Mouse (Mus musculus) v-Abl transformed pro-B cells (cell line): ENCODE measurements at regions not wholly inside any gene's neighbourhood (a gene's known extent, or its start where the extent isn't known, plus 50 kb on each side); places are given as distances from the start of the nearest gene placed in this dataset.

Experiments
- in situ Hi-C, 2 experiments: fragments of 400-800 bp; cut with MboI; formaldehyde crosslinking; loops; one replicate each; pipeline ENCODE4 v1.15.1; 2025; ENCODE audit not compliant: unreplicated experiment in 2 of 2

DNA sequence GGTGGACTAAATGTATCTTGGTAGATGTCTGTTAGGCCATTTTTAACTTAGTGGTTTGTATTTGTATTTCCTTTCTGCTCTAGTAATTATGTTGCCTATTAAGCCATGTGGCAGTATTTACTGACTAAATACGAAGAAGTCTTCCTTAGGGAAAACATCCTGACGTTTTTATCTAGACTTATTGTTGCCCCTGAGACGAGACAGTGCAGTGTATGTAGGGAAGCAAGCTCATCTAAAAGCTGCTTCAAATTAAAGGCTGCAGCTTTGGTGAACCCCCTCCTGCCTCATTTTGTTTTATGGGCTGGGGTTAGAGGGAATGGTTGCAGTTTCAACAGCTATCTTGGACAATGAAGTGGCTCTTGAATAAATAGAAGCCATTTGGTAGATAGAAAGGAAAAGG lies 54.6 kb upstream of the C1galt1 start:
- in situ Hi-C loops, result no loop called here

- in situ Hi-C loops, result no loop called here
These were observed 55.6 kb upstream of the C1galt1 start for GRCm38 (mm10) chr6:7789071-7789470.

DNA sequence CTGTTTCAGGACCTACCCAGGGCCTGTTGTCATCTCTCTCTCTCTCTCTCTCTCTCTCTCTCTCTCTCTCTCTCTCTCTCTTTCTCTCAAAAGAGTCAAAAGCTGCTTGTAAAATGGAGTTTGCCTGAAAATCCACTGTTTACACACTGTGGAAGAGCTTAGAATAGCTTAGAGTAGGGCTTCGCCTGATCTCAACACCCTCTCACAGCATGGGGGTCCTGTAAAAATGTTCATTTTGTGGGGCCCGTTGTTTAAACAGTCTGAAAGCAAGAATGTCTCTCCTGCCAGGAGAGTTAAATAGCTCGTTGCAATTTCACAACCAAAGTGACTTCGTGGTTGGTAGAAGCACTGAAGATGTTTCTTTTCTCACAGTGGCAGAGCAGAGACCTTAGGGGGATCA lies 59.2 kb upstream of the C1galt1 start:
- in situ Hi-C loops, result no loop called here

GRCm38 (mm10) chr6:7783059-7783458 lies 61.6 kb upstream of the C1galt1 start:
- in situ Hi-C loops, result no loop called here

DNA sequence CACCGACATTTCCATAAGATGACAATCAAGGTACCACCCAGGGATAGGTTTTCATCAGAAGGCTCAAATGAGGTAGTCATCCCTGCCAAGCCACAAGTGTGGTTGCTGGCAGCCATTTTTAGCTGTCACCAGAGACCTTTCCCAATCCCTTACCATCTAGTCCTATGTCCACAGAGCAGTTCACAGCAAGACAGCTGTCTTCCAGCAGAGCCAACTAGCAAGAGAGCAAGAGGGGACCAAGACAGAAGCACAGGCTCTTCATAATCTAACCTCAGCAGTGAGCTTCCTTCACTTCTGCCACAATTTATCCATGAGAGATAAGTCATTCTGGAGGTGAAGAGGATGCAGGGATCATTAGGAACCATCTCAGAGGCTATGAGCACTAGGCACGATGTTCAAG lies 64.7 kb upstream of the C1galt1 start:
- in situ Hi-C loops, result no loop called here

- in situ Hi-C loops, result no loop called here
These were observed 65.8 kb upstream of the C1galt1 start for GRCm38 (mm10) chr6:7778642-7779404.

DNA sequence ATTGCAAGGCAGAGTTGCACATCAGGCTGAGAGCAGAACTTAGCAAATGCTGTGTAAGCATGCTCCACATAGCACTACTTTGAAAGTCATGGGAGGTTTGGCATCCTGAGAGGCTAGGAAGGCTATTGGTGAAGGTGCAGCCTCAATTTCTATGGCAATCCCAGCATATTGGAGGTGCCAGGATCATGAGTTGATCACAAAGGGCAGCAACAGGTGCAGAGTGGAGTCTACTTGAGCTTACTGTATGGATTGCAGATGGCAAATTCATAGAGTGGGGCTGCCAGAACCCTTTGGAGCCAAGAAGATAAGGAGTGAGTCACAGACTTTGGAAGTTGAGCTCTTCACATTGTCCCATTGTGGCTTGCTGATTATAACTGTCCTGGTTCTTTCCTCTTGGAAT lies 75.4 kb upstream of the Asns start:
- in situ Hi-C loops, result no loop called here

GRCm38 (mm10) chr6:7767631-7768030 lies 74.6 kb upstream of the Asns start:
- in situ Hi-C loops, result no loop called here

DNA sequence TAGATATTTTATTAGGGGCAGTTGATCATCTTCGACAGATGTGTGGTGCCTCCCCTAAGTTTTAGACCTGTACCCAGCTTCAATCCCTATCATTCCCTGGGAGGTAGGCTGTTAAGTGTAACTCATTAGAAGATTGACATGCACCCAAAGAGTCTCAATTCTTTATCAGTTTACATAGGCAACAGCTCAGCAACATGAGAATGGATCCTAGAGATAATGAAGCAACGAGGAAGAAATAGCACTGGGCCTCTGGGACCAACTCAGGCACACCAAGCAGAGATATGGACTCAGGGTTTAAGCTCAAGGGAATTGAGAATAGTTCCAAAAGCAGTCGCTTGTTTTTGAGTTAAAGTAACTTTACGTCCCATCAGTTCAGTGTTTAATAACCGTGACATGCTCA lies 66.3 kb upstream of the Asns start:
- in situ Hi-C loops, result no loop called here

DNA sequence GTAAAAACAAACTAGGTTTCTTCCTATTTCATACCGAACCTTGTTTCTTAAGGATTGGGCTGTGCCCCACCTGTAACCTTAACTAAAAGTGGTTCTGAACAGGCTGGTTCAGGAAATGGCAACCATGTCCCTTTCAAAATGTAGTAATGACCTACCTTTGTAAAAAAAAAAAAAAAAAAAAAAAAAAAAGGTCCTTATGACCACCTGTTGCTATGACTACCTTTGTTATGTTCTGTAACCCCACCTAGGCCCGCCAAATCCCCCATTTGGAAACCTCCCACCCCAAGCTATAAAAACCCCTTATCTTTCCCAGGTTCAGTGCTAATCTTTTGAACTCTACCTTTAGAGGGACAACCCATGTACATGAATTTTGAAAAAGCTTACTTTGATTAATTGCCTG lies 60.8 kb upstream of the Asns start:
- in situ Hi-C loops, result no loop called here

DNA sequence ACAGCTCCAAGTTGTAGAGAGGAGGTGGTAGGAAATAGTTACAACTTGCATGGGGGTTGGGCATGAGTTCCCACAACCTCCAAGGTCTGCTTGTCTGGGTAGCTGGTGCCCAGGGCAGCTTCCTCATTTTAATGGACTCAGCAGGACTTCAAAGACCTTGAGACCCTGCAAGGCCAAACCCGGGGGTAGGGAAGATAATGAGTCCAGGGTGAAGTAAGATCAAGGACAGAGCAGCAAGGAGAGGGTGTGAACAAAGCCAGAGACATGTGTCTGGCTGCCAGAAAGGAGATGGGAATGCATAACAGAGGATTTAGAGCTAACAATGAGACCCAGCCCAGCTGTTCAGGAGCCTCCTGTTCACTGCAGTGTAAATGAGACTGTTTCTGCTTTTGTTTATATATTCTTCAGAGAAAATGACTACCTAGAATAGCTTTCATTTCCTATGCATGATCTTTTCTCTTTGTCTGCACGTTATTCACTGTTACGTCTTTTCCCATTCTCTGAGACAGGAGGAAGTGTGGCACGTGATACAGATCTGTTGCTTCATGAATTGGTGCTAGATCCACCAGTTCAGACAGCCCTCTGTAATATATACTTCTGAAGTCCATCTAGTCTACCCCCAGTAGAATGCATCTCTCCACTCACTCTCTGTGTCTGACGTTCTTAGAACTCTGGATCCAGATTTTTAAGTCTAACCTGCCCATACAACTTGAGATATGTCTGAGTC lies 60.0 kb upstream of the Asns start:
- in situ Hi-C loops, result no loop called here

GRCm38 (mm10) chr6:7748536-7748935 lies 55.5 kb upstream of the Asns start:
- in situ Hi-C loops, result loop anchor here in 1 of 2 experiments (25.0 kb wide), 1 partner anchor 239 kb away; no protein-coding TSS in a partner anchor

- in situ Hi-C loops, result loop anchor here in 1 of 2 experiments (25.0 kb wide), 1 partner anchor 243 kb away; no protein-coding TSS in a partner anchor
These were observed 51.2 kb upstream of the Asns start for GRCm38 (mm10) chr6:7744257-7744656.
